In the genomic region with DNA sequence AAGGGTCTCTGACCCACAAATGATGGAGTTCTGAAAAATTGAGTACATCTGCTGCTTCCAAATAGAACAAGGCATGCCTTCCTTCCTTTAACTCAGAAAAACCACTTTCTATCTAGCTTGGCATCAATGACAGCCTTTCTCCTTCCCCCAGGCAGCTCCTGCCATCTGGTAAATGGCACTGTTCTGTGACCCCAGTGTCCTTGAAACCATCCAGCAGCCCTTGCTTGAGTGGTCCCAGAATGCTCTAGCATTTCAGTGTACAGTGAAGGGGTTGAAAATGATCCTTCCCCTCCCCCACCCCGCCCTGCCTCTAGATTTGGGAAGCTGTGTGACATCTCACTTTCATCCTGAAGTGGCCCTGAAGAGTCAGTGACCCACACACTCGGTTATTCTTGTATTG, we compare ENCODE assay signal across 25 mouse cellular contexts.
A peak's percentile ranks its signal among the peaks of the same experiment; 100 is the strongest.
DNase-seq lines count a peak whose midpoint lies in the region; ATAC-seq and TF ChIP-seq lines count a peak whose summit lies in the region.
"Had no signal": no experiment of that assay in that cellular context is flagged by ENCODE, and none has a peak within 500 bp of the region (broad histone marks: within the 10 kb centered on the region; RNA-seq: fewer than 3 reads in every experiment).

No protein-coding gene starts in this region.

- H3K36me3 ChIP-seq in kidney, postnatal 0 days (ENCODE audit: insufficient read depth, low read length) = no peaks in the 10 kb centered on the region
- H3K36me3 ChIP-seq in neural tube, embryonic 13.5 days = no peaks in the 10 kb centered on the region
- H3K36me3 ChIP-seq: embryonic facial prominence, embryonic 10.5 days; embryonic facial prominence, embryonic 13.5 days; forebrain, embryonic 12.5 days; forebrain, embryonic 15.5 days; heart, embryonic 12.5 days; heart, embryonic 15.5 days; hindbrain, embryonic 10.5 days; hindbrain, embryonic 13.5 days; intestine, embryonic 15.5 days had no signal

- 45% methylated on average over 2 of the region's 2 CpGs for WGBS in kidney, postnatal 0 days
- 80% methylated on average over 2 of the region's 2 CpGs for WGBS in neural tube, embryonic 13.5 days

- no peak overlapping the region for H3K4me3 ChIP-seq in kidney, postnatal 0 days (replicated peaks; ENCODE audit: low read depth, low read length)
- no peak overlapping the region for H3K4me3 ChIP-seq in neural tube, embryonic 13.5 days
- H3K4me3 ChIP-seq: embryonic facial prominence, embryonic 10.5 days; embryonic facial prominence, embryonic 13.5 days; erythroblast, embryonic 14.5 days; forebrain, embryonic 12.5 days; forebrain, embryonic 15.5 days; heart, embryonic 12.5 days; heart, embryonic 15.5 days; hindbrain, embryonic 10.5 days; hindbrain, embryonic 13.5 days; intestine, embryonic 15.5 days had no signal

- H3K9me3 ChIP-seq in kidney, postnatal 0 days (replicated peaks; ENCODE audit: low read length) = no peaks in the 10 kb centered on the region
- no peaks in the 10 kb centered on the region for H3K9me3 ChIP-seq in neural tube, embryonic 13.5 days
- H3K9me3 ChIP-seq: embryonic facial prominence, embryonic 10.5 days; embryonic facial prominence, embryonic 13.5 days; forebrain, embryonic 12.5 days; forebrain, embryonic 15.5 days; heart, embryonic 12.5 days; heart, embryonic 15.5 days; hindbrain, embryonic 10.5 days; hindbrain, embryonic 13.5 days; intestine, embryonic 15.5 days had no signal

- no peak overlapping the region for H3K9ac ChIP-seq in kidney, postnatal 0 days (ENCODE audit: low read depth, low read length)
- no peak overlapping the region for H3K9ac ChIP-seq in neural tube, embryonic 13.5 days
- H3K9ac ChIP-seq: embryonic facial prominence, embryonic 13.5 days; forebrain, embryonic 12.5 days; forebrain, embryonic 15.5 days; heart, embryonic 12.5 days; heart, embryonic 15.5 days; hindbrain, embryonic 13.5 days; intestine, embryonic 15.5 days had no signal

- DNase-seq in cerebellum, adult 9-10 months = peak; percentile 15
- DNase-seq in cerebellum, postnatal 36 days = no peak
- peak; percentile 55 for DNase-seq in kidney, postnatal 0 days (ENCODE audit: low spot score)
- DNase-seq in kidney, adult 8-10 months = no peak
- no peak for DNase-seq in neural tube, embryonic 10.5 days (ENCODE audit: extremely low spot score, low spot score)
- DNase-seq: adrenal gland, adult 2 months; adrenal gland, postnatal 14 days; embryo, embryonic 11 days; gastrocnemius, postnatal 25 days; heart, adult 18-20 months; heart, postnatal 10 days; heart, postnatal 36 days had no signal

- H3K27me3 ChIP-seq in kidney, postnatal 0 days (ENCODE audit: insufficient read depth, low read length) = no peaks in the 10 kb centered on the region
- peaks cover 38% of the 10 kb centered on the region for H3K27me3 ChIP-seq in neural tube, embryonic 13.5 days
- H3K27me3 ChIP-seq: embryonic facial prominence, embryonic 13.5 days; forebrain, embryonic 15.5 days; heart, embryonic 15.5 days; hindbrain, embryonic 13.5 days; intestine, embryonic 15.5 days had no signal

- no peak for ATAC-seq in kidney, postnatal 0 days (replicated peaks; ENCODE audit: low FRiP score, low read depth)
- no peak for ATAC-seq in neural tube, embryonic 13.5 days (ENCODE audit: low read depth)
- ATAC-seq: CD4-positive, CD25-positive, alpha-beta regulatory T cell, adult 4 months; forebrain, embryonic 15.5 days; hindbrain, embryonic 16.5 days; intestine, embryonic 15.5 days had no signal

- no peak overlapping the region for H3K4me2 ChIP-seq in kidney, postnatal 0 days (ENCODE audit: low read length)
- no peak overlapping the region for H3K4me2 ChIP-seq in neural tube, embryonic 13.5 days
- H3K4me2 ChIP-seq: embryonic facial prominence, embryonic 13.5 days; forebrain, embryonic 12.5 days; forebrain, embryonic 15.5 days; heart, embryonic 12.5 days; heart, embryonic 15.5 days; hindbrain, embryonic 13.5 days; intestine, embryonic 15.5 days had no signal

- no peaks in the 10 kb centered on the region for H3K4me1 ChIP-seq in kidney, postnatal 0 days (replicated peaks; ENCODE audit: insufficient read depth, low read length)
- H3K4me1 ChIP-seq in neural tube, embryonic 13.5 days (replicated peaks) = peaks cover 10% of the 10 kb centered on the region; the same call in 1 of the 2 replicates
- H3K4me1 ChIP-seq: forebrain, embryonic 12.5 days; forebrain, embryonic 15.5 days; heart, embryonic 12.5 days; heart, embryonic 15.5 days; intestine, embryonic 15.5 days had no signal

- H3K27ac ChIP-seq in kidney, postnatal 0 days = no peak overlapping the region
- peak overlapping the region; percentile 38; the same call in 1 of the 2 replicates for H3K27ac ChIP-seq in neural tube, embryonic 13.5 days (replicated peaks)
- H3K27ac ChIP-seq: embryonic facial prominence, embryonic 10.5 days; embryonic facial prominence, embryonic 13.5 days; forebrain, embryonic 12.5 days; forebrain, embryonic 15.5 days; heart, embryonic 15.5 days; hindbrain, embryonic 10.5 days; hindbrain, embryonic 13.5 days; intestine, embryonic 15.5 days had no signal

- TF ChIP-seq CTCF in kidney, postnatal 0 days (IDR thresholded peaks at IDR 0.05; ENCODE audit: low read depth) = no peak

Comparison
In these comparisons a context has a peak if more than half of its experiments do, and no peak if none do; other contexts are left out.
1. DNase-seq: peak in cerebellum, adult 9-10 months (single experiment) and kidney, postnatal 0 days (single experiment); none in cerebellum, postnatal 36 days (0 of 2), kidney, adult 8-10 months (0 of 2) and neural tube, embryonic 10.5 days (single experiment).